Mouse (Mus musculus): ENCODE data around the gene Zfp513.

DNA sequence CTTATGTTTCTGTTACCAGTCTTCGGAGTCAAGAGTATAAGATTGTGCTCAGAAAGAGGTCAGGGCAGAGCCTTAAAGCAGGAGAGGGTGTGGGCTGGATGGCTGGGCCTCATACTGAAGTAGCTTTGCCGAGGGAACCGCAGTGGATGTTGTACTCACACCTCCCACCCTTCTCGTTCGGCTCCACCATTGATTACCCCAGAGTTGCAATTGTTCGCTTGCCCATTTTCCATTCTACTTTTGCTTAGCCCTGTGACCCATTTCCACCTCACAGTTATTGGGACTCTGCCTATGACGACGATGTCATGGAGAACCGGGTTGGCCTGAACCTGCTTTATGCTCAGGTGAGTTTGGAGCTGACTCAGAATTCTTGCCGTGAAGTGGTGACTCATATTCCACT is 5.9 kb downstream of the Zfp513 start:
- no peak for TF ChIP-seq POLR2A (IDR thresholded peaks at IDR 0.05; ENCODE audit: borderline replicate concordance, low read depth, low read length)
- TF ChIP-seq CTCF (IDR thresholded peaks at IDR 0.05; ENCODE audit: low read depth, low read length) = no peak

All from bone marrow macrophage, adult 2 months (primary cell).